Mouse (Mus musculus) C2C12 (cell line): ENCODE measurements around the gene Rab29. TPM values are rescaled to one million over a fixed set of nuclear protein-coding genes. Genes with fewer than 3 reads are reported as not detected.

Source experiments
- H3K27me3 ChIP-seq: one replicate; pipeline ENCODE4 v1.6.1; 2011; ENCODE audit not compliant: control insufficient read depth, insufficient read depth, insufficient read length
- H3K36me3 ChIP-seq: one replicate; pipeline ENCODE4 v1.6.1; 2011; ENCODE audit not compliant: control insufficient read depth, insufficient read depth
- H3K4me3 ChIP-seq: one replicate; pipeline ENCODE4 v1.5.1; 2011; ENCODE audit warnings: mild to moderate bottlenecking, control low read depth; ENCODE audit not compliant: poor library complexity, insufficient read depth, severe bottlenecking
- H3K79me2 ChIP-seq: one replicate; pipeline ENCODE4 v1.6.1; 2011; ENCODE audit not compliant: control insufficient read depth, insufficient read depth
- H3K79me3 ChIP-seq: one replicate; pipeline ENCODE4 v1.6.1; 2011; ENCODE audit warnings: low read depth, control low read depth
- H3ac ChIP-seq: one replicate; pipeline ENCODE3; 2011; ENCODE audit warnings: low read depth; ENCODE audit not compliant: control insufficient read depth, insufficient read length
- CEBPB ChIP-seq: IDR thresholded peaks from one replicate; pipeline ENCODE4 v1.6.1; 2011; ENCODE audit warnings: low read depth, mild to moderate bottlenecking, control low read depth, moderate library complexity
- CTCF ChIP-seq: IDR thresholded peaks from one replicate; pipeline ENCODE4 v1.5.1; 2011; ENCODE audit not compliant: control insufficient read depth, insufficient read depth, insufficient read length
- FOSL1 ChIP-seq: IDR thresholded peaks from one replicate; pipeline ENCODE4 v1.8.0; 2011; ENCODE audit warnings: mild to moderate bottlenecking, low read length; ENCODE audit not compliant: poor library complexity, insufficient read depth, severe bottlenecking
- MAX ChIP-seq: IDR thresholded peaks from one replicate; pipeline ENCODE4 v1.6.1; 2011; ENCODE audit warnings: mild to moderate bottlenecking, control low read depth
- MYOD1 ChIP-seq: IDR thresholded peaks from one replicate; pipeline ENCODE4 v1.6.1; 2011; ENCODE audit warnings: low read depth; ENCODE audit not compliant: control insufficient read depth, insufficient read length
- MYOG ChIP-seq: IDR thresholded peaks from one replicate; pipeline ENCODE4 v1.6.1; 2011; ENCODE audit not compliant: control insufficient read depth, insufficient read length; ENCODE audit errors: extremely low read depth
- USF1 ChIP-seq: IDR thresholded peaks from one replicate; pipeline ENCODE4 v1.6.1; 2011; ENCODE audit warnings: low read depth, mild to moderate bottlenecking, control low read depth, moderate library complexity
- polyA plus RNA-seq: library from polyadenylated mRNA; unstranded; fragments of >200 nt; fragmentation: generic; extraction: Trizol; gene quantifications from one replicate; pipeline ENCODE4 v1.2.1, GENCODE M21; 2012; ENCODE audit warnings: missing spikeins

Rab29 gene
- polyA plus RNA-seq, 1 experiment = 3.7 TPM

GRCm38 (mm10) chr1:131830561-131830960 lies 36.5 kb upstream of the Rab29 start:
- H3K79me3 ChIP-seq = no peaks in the 10 kb centered on the region
- H3K4me3 ChIP-seq = no peak overlapping the region
- H3K27me3 ChIP-seq = no peaks in the 10 kb centered on the region
- TF ChIP-seq USF1 = no peak
- no peak for TF ChIP-seq MYOD1
- no peaks in the 10 kb centered on the region for H3K36me3 ChIP-seq
- no peak overlapping the region for H3ac ChIP-seq
- H3K79me2 ChIP-seq = no peaks in the 10 kb centered on the region

GRCm38 (mm10) chr1:131830971-131831641 lies 35.9 kb upstream of the Rab29 start:
- H3K36me3 ChIP-seq = no peaks in the 10 kb centered on the region
- no peaks in the 10 kb centered on the region for H3K79me3 ChIP-seq
- no peaks in the 10 kb centered on the region for H3K79me2 ChIP-seq
- TF ChIP-seq FOSL1 = no peak
- TF ChIP-seq MYOD1 = no peak
- no peak for TF ChIP-seq MYOG
- no peak for TF ChIP-seq USF1
- TF ChIP-seq CTCF = no peak
- no peak for TF ChIP-seq CEBPB
- no peak for TF ChIP-seq MAX
- H3K4me3 ChIP-seq = no peak overlapping the region
- no peaks in the 10 kb centered on the region for H3K27me3 ChIP-seq
- H3ac ChIP-seq = no peak overlapping the region

GRCm38 (mm10) chr1:131837035-131837434 lies 30.0 kb upstream of the Rab29 start:
- no peaks in the 10 kb centered on the region for H3K79me3 ChIP-seq
- H3K4me3 ChIP-seq = no peak overlapping the region
- H3K36me3 ChIP-seq = no peaks in the 10 kb centered on the region
- TF ChIP-seq FOSL1 = no peak
- TF ChIP-seq MAX = no peak
- TF ChIP-seq MYOD1 = no peak
- no peak for TF ChIP-seq USF1
- no peak for TF ChIP-seq CTCF
- TF ChIP-seq CEBPB = no peak
- no peak for TF ChIP-seq MYOG
- no peaks in the 10 kb centered on the region for H3K27me3 ChIP-seq
- no peaks in the 10 kb centered on the region for H3K79me2 ChIP-seq
- H3ac ChIP-seq = no peak overlapping the region

- no peaks in the 10 kb centered on the region for H3K79me3 ChIP-seq
- peaks cover 4% of the 10 kb centered on the region for H3K36me3 ChIP-seq
These were observed 28.5 kb upstream of the Rab29 start for GRCm38 (mm10) chr1:131838542-131838941.

GRCm38 (mm10) chr1:131839279-131839678 lies 27.7 kb upstream of the Rab29 start:
- peaks cover 7% of the 10 kb centered on the region for H3K36me3 ChIP-seq
- H3K79me2 ChIP-seq = no peaks in the 10 kb centered on the region
- no peak overlapping the region for H3ac ChIP-seq
- H3K79me3 ChIP-seq = no peaks in the 10 kb centered on the region
- H3K4me3 ChIP-seq = no peak overlapping the region
- no peaks in the 10 kb centered on the region for H3K27me3 ChIP-seq
- TF ChIP-seq CTCF = no peak
- TF ChIP-seq CEBPB = no peak
- no peak for TF ChIP-seq USF1
- no peak for TF ChIP-seq MAX
- no peak for TF ChIP-seq FOSL1
- TF ChIP-seq MYOG = no peak
- TF ChIP-seq MYOD1 = no peak

More at GRCm38 (mm10) chr1:131838542-131838941, 28.5 kb upstream of the Rab29 start:
- Histone ChIP-seq H3K4me3 (no peak overlapping the region), H3K27me3 (no peaks in the 10 kb centered on the region), H3ac (no peak overlapping the region), H3K79me2 (no peaks in the 10 kb centered on the region)
- TF ChIP-seq CTCF = no peak
- no peak for TF ChIP-seq USF1
- no peak for TF ChIP-seq MYOD1

GRCm38 (mm10) chr1:131842221-131842620 lies 24.8 kb upstream of the Rab29 start:
- peaks cover 14% of the 10 kb centered on the region for H3K36me3 ChIP-seq
- no peak overlapping the region for H3K4me3 ChIP-seq

More at GRCm38 (mm10) chr1:131842221-131842620, 24.8 kb upstream of the Rab29 start:
- Histone ChIP-seq H3K79me2 (no peaks in the 10 kb centered on the region), H3K79me3 (no peaks in the 10 kb centered on the region), H3K27me3 (no peaks in the 10 kb centered on the region), H3ac (no peak overlapping the region)
- TF ChIP-seq MYOD1 = no peak
- TF ChIP-seq USF1 = no peak
- TF ChIP-seq CTCF = no peak
- TF ChIP-seq CEBPB = no peak
- no peak for TF ChIP-seq MAX
- TF ChIP-seq MYOG = no peak
- no peak for TF ChIP-seq FOSL1
